Mouse (Mus musculus): ENCODE results near the gene Wdr89.

DNA sequence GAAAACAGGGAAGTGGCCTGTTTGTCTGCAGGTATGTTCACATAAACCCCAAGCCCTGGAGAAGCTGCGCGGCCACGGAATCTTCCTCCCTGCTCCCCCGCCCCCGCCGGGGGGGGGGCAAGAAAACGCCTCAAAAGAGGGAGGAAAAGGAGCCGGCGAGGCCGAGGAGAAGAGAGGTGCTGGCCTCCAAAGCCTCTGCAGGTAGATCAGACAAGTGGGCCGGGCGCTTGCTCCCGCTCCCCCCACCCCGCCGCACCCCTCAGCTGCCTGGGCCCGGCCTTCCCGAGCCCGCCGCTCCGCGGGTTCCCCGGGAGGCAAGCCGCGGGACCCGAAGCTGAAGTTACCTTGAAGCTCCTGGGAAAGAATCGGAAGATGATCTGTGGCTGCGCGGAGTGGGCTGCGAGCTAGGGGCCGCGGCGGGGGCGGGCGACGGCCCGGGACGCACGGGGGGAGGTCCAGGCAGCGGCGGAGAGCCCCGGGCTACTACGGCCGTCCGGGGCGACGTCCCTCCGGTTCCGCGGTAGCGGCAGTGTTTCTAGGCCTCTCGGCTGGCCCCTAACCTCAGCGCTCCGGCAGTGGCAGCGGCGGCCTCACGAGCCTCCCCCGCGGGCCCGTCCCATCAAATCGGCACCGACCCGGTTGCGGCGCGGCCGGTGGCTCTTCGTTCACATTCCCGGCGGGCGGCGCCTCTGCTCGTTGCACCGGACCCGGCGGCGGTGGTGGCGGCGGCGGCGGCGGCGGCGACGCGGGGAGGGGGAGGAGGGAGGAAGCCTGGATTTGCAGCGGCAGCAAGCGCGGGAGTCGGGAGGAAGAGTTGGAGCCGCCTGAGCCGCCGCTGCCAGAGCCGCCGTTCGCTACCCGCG lies 73.8 kb downstream of the Wdr89 start:
- TF ChIP-seq CTCF (IDR thresholded peaks at IDR 0.05; ENCODE audit: low read depth) (no peak), EP300 (IDR thresholded peaks at IDR 0.05; ENCODE audit: low read depth) (no peak)
